Comparison of ENCODE assay signal across 10 mouse cellular contexts in genomic region chr2:62646671-62647289, GRCm38 (mm10). TPM values are rescaled to one million over a fixed set of nuclear protein-coding genes. Genes with fewer than 3 reads are reported as not detected.
DNase-seq lines count a peak whose midpoint lies in the region; ATAC-seq and TF ChIP-seq lines count a peak whose summit lies in the region.
"Had no signal": no experiment of that assay in that cellular context is flagged by ENCODE, and none has a peak within 500 bp of the region (broad histone marks: within the 10 kb centered on the region; RNA-seq: fewer than 3 reads in every experiment).

No protein-coding gene starts in this region.

- H3K4me2 ChIP-seq in forebrain, embryonic 15.5 days (replicated peaks): peak overlapping the region; percentile 67

- no peak overlapping the region for H3K9ac ChIP-seq in forebrain, embryonic 15.5 days (replicated peaks)

- H3K27ac ChIP-seq in layer of hippocampus, adult 2 months: no peak overlapping the region; the same call in 1 of the 2 replicates
- no peak overlapping the region for H3K27ac ChIP-seq in forebrain, embryonic 15.5 days (replicated peaks)

- no peaks in the 10 kb centered on the region for H3K27me3 ChIP-seq in forebrain, embryonic 15.5 days

- H3K4me1 ChIP-seq in forebrain, embryonic 15.5 days: peaks cover 28% of the 10 kb centered on the region

- no peaks in the 10 kb centered on the region for H3K9me3 ChIP-seq in forebrain, embryonic 15.5 days

- ATAC-seq in forebrain, embryonic 15.5 days (replicated peaks): no peak

- DNase-seq in layer of hippocampus, adult 2 months (ENCODE audit: low spot score in 2 of 2): no peak
- DNase-seq in layer of hippocampus, adult 8-10 months (ENCODE audit: low spot score in 2 of 2): no peak
- peak; percentile 25 for DNase-seq in kidney, postnatal 14 days
- peak; percentile 12 for DNase-seq in naive thymus-derived CD4-positive, alpha-beta T cell, adult 2 months (ENCODE audit: low read depth)
- DNase-seq in layer of hippocampus, postnatal 14 days (ENCODE audit: low spot score in 2 of 2): no peak
- DNase-seq in adrenal gland, postnatal 10 days: no peak
- DNase-seq in thymus, postnatal 10 days (ENCODE audit: low spot score in 2 of 2): no peak
- DNase-seq: cerebellum, adult 11-12 months; right cerebral cortex, postnatal 14 days had no signal

- peak overlapping the region; percentile 69 for H3K4me3 ChIP-seq in layer of hippocampus, adult 2 months
- peak overlapping the region; percentile 42 for H3K4me3 ChIP-seq in forebrain, embryonic 15.5 days

- WGBS in forebrain, embryonic 15.5 days: 3% methylated on average over 6 of the region's 6 CpGs

- no peak; the same call in 1 of the 2 replicates for TF ChIP-seq CTCF in layer of hippocampus, adult 2 months (conservative IDR thresholded peaks at IDR 0.05)

- no peaks in the 10 kb centered on the region for H3K36me3 ChIP-seq in forebrain, embryonic 15.5 days

RNA-seq across cellular contexts. Expression of gene Ifih1, which starts 0.7 kb away (rescaled TPM):
- 1 to 10 TPM; 1.8 to 2.0 TPM for total RNA-seq in layer of hippocampus, adult 2 months (2021)
- total RNA-seq in layer of hippocampus, adult 8-10 months (2022): 1 to 10 TPM; 2.3 to 5.9 (median 4.0) TPM
- 0.77 and 1.1 TPM in 2 replicates for polyA plus RNA-seq in forebrain, embryonic 15.5 days (2015; fragmentation: Nextera tagmentation; extraction: Ambion mirVana)
- total RNA-seq in layer of hippocampus, postnatal 14 days (2021): 1 to 10 TPM; 1.2 TPM
- total RNA-seq in adrenal gland, postnatal 10 days (2021): 1 to 10 TPM; 5.8 to 8.1 TPM

RNA-seq across cellular contexts. Expression of gene Gca, which starts 17.3 kb away (rescaled TPM):
- total RNA-seq in layer of hippocampus, adult 2 months (2021): 10 to 100 TPM; 13.5 to 15.3 TPM
- 10 to 100 TPM; 10.9 to 20.0 (median 13.0) TPM for total RNA-seq in layer of hippocampus, adult 8-10 months (2022)
- polyA plus RNA-seq in forebrain, embryonic 15.5 days (2015; fragmentation: Nextera tagmentation; extraction: Ambion mirVana): 9.4 and 10.2 TPM in 2 replicates
- 10 to 100 TPM in 1 of 2 experiments, 1 to 10 TPM in 1; 9.7 to 11.7 TPM for total RNA-seq in layer of hippocampus, postnatal 14 days (2021)
- total RNA-seq in adrenal gland, postnatal 10 days (2021): 1 to 10 TPM; 1.1 to 2.8 TPM

Comparison
In these comparisons a context has a peak if more than half of its experiments do, and no peak if none do; other contexts are left out.
1. DNase-seq: peak in kidney, postnatal 14 days (single experiment) and naive thymus-derived CD4-positive, alpha-beta T cell, adult 2 months (single experiment); none in layer of hippocampus, adult 2 months (0 of 2), layer of hippocampus, adult 8-10 months (0 of 2), layer of hippocampus, postnatal 14 days (0 of 2), adrenal gland, postnatal 10 days (single experiment) and thymus, postnatal 10 days (0 of 2).